Mouse (Mus musculus) Patski (cell line): ENCODE results near the gene Skida1. TPM values are rescaled to one million over a fixed set of nuclear protein-coding genes. Genes with fewer than 3 reads are reported as not detected.

Experiments used
- ATAC-seq: fragments of 100-300 bp; one replicate; pipeline ENCODE4 v1.8.0; 2021
- CTCF ChIA-PET: fragments of 350-600 bp; sonication (Branson Sonifier 250); formaldehyde crosslinking; loops from one replicate; lab custom pipeline; 2022; ENCODE audit warnings: inconsistent platforms; lab: Charles Lee
- POLR2A ChIA-PET: fragments of 350-600 bp; sonication (Branson Sonifier 250); formaldehyde crosslinking; loops from one replicate; lab custom pipeline; 2022; ENCODE audit warnings: antibody characterized with exemption, inconsistent platforms; lab: Charles Lee
- DNase-seq: peaks from one replicate; pipeline ENCODE4 v3.0.0-alpha.2; 2011; ENCODE audit warnings: low read depth, low spot score
- H3K27me3 ChIP-seq: fragments of 371-371 bp; one replicate; pipeline ENCODE4 v1.5.1; 2021
- CTCF ChIP-seq: fragments of 100-300 bp; IDR thresholded peaks from one replicate; pipeline ENCODE4 v1.5.1; 2021
- in situ Hi-C: fragments of 300-500 bp; cut with MboI; formaldehyde crosslinking; loops from 3 replicates; pipeline ENCODE4 v1.11.1; 2018; ENCODE audit warnings: low pct_unique_long_range_greater_than_20kb, mixed read lengths
- polyA plus RNA-seq: library from polyadenylated mRNA; unstranded; gene quantifications from one replicate; pipeline ENCODE4 v1.2.3, GENCODE M21; 2021

The Skida1 gene
- polyA plus RNA-seq, 1 experiment from 2014 or later: 4.4 TPM

DNA sequence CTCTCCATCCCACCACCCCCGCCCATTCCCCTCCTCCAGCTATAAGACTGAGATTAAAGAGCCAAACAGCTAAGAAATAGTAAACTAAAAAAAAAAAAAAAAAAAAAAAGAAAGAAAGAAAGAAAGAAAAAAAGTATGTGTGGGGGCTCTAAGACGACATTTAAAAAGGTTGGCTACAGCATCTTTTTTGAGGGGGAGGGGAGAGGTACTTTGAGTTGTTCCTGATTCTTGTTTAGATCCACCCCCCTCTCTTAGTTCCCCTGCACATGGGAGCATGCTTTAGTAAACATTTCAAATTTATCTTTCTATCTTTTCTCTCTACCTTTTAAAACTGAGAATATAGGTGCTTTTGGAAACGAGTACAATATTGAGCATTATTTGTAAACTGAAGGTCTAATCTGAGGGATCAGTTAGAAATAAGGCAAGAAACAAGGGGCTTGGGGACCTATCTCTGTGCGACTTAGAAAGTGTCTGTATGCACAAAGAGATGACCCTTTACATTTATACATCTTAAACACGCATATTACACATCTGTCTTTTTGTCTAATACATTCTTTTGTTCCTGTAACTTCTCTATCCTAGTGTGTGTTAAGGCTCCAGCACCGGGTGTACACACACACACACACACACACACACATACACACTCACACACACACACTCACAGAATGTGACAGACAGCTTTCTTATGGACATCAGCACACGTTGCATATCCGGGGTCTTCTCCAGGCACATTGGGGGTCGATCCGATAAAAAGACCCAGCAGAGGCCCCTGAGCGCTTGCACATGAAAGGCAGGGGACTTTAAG, 2.4 kb upstream of the Skida1 start:
- DNase-seq (no peak), ATAC-seq (no peak)
- ChIA-PET CTCF (interaction anchor here (0.6 to 2.9 kb wide), 4 partner anchors 9 to 74 kb away, joined by 3 to 13 read pairs (median 10); partner anchors contain the start of gene A930004D18Rik), POLR2A (interaction anchor here (0.6 to 3.2 kb wide), 8 partner anchors 9 to 628 kb away, joined by 3 to 24 read pairs (median 4); no protein-coding TSS in a partner anchor)
- H3K27me3 ChIP-seq: no peaks in the 10 kb centered on the region
- no peak for TF ChIP-seq CTCF
- in situ Hi-C loops: loop anchor here (10.0 kb wide), 2 partner anchors 624 to 714 kb away; partner anchors contain the start of genes Bmi1 and Commd3

DNA sequence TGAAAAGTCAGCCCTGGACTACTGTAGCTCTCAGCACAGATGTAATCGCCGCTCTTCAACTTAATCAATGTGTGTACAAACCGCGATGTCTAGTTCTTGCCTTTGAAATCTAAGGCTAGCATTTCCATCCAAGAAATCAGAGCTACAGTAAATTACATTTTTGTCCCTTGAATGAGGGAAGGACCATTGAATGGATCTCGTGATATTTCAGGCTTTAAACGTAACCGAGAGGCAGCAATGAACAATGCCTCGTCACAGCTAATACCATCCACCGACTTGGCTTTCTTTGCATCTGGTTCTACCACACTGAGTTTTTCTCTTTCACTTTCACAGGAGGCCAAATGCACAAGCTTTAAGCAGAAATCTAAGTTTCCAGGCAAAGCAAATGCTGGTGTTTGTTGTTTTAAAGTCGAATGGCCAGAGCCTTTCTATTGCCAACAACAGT, 1.7 kb upstream of the Skida1 start:
- no peaks in the 10 kb centered on the region for H3K27me3 ChIP-seq
- POLR2A ChIA-PET: interaction anchor here (0.6 to 3.2 kb wide), 5 partner anchors 8 to 628 kb away, joined by 3 to 24 read pairs (median 4); no protein-coding TSS in a partner anchor
- CTCF ChIA-PET: interaction anchor here (0.6 to 2.9 kb wide), 4 partner anchors 10 to 74 kb away, joined by 3 to 13 read pairs (median 10); partner anchors contain the start of gene A930004D18Rik
- in situ Hi-C loops: loop anchor here (10.0 kb wide), 2 partner anchors 624 to 714 kb away; partner anchors contain the start of genes Bmi1 and Commd3
- TF ChIP-seq CTCF: no peak
- DNase-seq (no peak), ATAC-seq (no peak)

DNA sequence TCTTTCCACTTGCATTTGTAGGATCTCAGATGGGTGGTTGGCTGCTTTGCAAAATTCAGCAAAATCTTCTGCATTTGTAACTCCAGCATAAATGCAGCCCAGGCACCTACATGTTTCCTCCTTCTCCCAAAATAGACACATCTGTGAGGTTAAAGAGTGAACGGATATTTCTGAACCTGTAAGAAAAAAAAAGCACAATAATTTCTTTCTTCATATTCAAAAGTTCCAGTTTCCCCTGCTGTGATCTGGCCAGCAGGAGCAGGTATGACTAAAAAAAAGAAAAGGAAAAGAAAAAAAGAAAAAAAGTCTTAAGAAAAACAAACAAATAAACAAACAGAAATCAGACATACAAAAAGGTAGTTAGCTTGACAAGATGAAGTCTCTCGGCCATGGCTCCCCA, 1.2 kb upstream of the Skida1 start:
- H3K27me3 ChIP-seq: no peaks in the 10 kb centered on the region
- in situ Hi-C loops: loop anchor here (10.0 kb wide), 2 partner anchors 625 to 715 kb away; partner anchors contain the start of genes Bmi1 and Commd3
- no peak for ATAC-seq
- DNase-seq: no peak
- no peak for TF ChIP-seq CTCF
- CTCF ChIA-PET: interaction anchor here (0.6 to 2.9 kb wide), 4 partner anchors 10 to 75 kb away, joined by 3 to 13 read pairs (median 10); partner anchors contain the start of gene A930004D18Rik
- POLR2A ChIA-PET: interaction anchor here (3.2 kb wide), 1 partner anchor 13 kb away, joined by 24 read pairs; no protein-coding TSS in a partner anchor

DNA sequence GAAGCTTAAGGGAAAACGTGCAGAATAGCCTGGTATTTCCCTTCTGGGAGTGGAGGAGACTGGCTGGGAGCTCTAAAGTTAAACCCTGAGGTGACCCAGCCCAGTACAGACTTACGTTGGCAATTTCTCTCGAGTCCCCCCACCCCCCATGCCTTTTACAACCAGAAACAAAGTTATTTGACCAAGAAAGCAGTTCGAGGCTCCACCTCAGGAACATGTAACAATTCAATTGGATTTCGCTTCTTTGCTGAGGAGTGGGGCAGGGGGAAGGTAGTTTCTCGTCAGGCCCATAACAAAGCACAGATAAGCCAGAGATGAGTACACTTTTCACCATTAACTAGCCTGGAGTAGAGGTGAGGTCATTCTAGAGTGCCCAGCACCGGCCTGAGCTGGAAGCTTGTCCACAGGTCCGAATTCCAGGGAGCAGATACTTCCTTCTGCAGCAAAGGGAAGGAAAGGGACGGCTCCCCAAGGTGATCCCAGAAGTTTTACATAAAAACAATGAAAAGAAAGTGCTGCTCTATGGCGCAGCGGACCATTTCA, 499 bp upstream of the Skida1 start:
- in situ Hi-C loops: no loop called here
- CTCF ChIA-PET: interaction anchor here (1.5 to 2.9 kb wide), 4 partner anchors 11 to 22 kb away, joined by 5 to 13 read pairs (median 8); partner anchors contain the start of gene A930004D18Rik
- DNase-seq (no peak), ATAC-seq (peak; percentile 14)
- H3K27me3 ChIP-seq: no peaks in the 10 kb centered on the region
- POLR2A ChIA-PET: interaction anchor here (0.7 to 3.2 kb wide), 4 partner anchors 10 to 718 kb away, joined by 3 to 24 read pairs (median 5); no protein-coding TSS in a partner anchor
- TF ChIP-seq CTCF: no peak

DNA sequence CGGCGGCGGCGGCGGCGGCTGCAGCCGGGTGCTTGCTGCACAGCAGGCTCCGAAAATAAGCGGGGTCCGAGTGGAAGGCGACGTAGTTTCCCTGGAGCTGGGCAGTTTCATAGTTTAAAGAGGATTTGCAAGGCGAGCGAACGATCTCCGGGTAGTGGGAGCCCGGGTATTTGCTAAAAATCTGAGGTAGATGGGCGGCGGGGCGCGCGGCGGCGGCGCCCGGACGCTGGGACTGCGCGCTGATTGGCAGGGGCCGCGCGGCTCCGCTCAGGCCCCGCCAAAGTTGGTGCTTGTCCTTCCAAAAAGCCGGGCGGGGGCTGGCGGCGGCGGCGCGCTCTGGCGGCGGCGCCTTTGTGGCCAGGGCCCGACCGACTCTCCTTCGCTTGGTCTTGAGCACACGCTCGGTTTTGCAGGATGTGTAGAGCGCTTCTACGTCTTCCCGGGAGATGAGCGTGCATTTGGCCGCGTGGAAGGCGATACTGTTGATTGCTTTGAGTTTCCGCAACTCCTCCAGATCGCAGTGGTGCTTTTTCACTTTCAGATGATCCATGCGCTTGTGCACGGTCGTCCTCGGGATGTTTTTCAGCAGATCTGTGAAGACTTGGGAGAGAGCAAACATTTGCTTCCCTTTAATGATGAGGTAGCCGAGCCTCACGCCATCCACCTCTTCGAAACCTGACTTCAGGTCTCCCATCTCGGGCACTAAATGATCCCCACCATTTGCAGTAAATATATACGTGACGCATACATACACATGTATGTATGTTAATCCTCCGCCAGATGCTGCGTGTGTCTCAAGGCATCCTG, 1.0 kb downstream of the Skida1 start:
- in situ Hi-C loops: no loop called here
- H3K27me3 ChIP-seq: no peaks in the 10 kb centered on the region
- ChIA-PET POLR2A (interaction anchor here (1.1 to 4.2 kb wide), 6 partner anchors 10 to 19 kb away, joined by 6 to 41 read pairs (median 23); no protein-coding TSS in a partner anchor), CTCF (interaction anchor here (1.3 to 3.0 kb wide), 9 partner anchors 11 to 718 kb away, joined by 3 to 18 read pairs (median 9); partner anchors contain the start of gene A930004D18Rik)
- TF ChIP-seq CTCF: no peak
- ATAC-seq: peak; percentile 77
- no peak for DNase-seq

DNA sequence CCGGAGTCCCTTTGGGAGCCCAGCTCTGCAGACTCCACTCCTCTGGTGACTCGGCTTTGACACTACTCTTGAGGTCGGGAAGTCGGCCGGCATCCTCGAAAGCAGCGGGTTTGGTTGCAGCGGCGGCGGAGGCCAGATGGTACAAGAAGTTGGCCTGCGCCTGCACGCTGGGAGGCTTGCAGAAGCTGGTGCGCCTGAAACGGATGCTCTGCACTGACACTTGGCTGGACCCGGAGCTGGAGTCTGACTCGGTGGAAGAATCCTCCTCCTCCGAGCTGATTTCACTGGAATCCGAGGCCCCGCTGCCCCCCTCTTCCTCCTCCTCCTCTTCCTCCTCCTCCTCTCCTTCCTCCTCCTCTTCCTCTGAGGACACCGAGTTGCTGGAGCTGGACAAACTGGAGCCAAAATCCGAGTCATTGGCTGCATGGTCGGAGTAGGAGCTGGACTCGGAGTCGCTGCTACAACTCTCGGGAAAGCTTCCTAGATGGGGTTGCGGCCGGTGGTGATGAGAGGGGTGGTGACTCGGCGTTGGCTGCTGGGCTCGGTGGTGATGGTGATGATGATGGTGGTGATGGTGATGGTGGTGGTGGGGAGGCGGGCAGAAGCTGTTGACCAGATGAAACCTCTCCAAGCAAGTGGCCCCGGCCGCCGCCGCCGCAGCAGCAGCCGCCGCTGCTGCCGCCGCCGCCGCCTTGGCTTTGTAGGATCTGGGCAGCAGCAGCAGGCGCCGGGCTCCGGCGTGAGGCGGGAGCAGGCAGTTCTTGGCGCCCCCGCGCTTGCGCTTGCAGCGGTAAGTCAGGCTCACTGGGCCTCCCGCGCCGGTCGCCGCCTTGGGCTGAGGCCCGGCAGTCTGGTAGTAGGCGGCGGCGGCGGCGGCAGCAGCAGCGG, 1.8 kb downstream of the Skida1 start:
- DNase-seq: no peak
- in situ Hi-C loops: no loop called here
- no peak for TF ChIP-seq CTCF
- peak; percentile 54 for ATAC-seq
- POLR2A ChIA-PET: interaction anchor here (0.7 to 4.2 kb wide), 6 partner anchors 11 to 719 kb away, joined by 3 to 41 read pairs (median 14); partner anchors contain the start of gene Commd3
- H3K27me3 ChIP-seq: no peaks in the 10 kb centered on the region
- CTCF ChIA-PET: interaction anchor here (1.2 to 3.0 kb wide), 6 partner anchors 10 to 718 kb away, joined by 3 to 18 read pairs (median 7); no protein-coding TSS in a partner anchor

DNA sequence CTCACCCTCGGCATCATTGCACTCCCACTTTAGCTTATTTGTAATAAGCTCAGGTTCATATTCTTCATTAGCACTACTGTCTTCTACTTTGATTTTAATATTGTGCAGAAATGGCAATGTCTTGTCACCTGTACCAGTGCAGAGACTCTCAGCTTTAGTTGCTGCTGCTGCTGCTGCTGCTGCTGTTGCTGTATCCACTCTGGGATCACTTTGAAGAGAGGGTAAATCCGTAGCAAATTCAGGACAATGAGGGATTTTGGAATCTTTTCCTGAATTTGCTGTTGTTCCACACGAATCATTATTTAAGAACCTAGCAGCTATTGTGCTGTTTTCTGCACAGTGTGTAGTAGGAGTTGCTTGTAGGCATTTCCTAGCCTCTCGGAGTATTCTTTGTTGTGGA, 2.7 kb downstream of the Skida1 start:
- ChIA-PET POLR2A (interaction anchor here (1.4 to 4.2 kb wide), 4 partner anchors 12 to 720 kb away, joined by 6 to 41 read pairs (median 26); no protein-coding TSS in a partner anchor), CTCF (interaction anchor here (1.0 to 3.0 kb wide), 8 partner anchors 10 to 719 kb away, joined by 3 to 18 read pairs (median 4); no protein-coding TSS in a partner anchor)
- in situ Hi-C loops: no loop called here
- TF ChIP-seq CTCF: no peak
- DNase-seq (no peak), ATAC-seq (no peak)
- H3K27me3 ChIP-seq: no peaks in the 10 kb centered on the region

DNA sequence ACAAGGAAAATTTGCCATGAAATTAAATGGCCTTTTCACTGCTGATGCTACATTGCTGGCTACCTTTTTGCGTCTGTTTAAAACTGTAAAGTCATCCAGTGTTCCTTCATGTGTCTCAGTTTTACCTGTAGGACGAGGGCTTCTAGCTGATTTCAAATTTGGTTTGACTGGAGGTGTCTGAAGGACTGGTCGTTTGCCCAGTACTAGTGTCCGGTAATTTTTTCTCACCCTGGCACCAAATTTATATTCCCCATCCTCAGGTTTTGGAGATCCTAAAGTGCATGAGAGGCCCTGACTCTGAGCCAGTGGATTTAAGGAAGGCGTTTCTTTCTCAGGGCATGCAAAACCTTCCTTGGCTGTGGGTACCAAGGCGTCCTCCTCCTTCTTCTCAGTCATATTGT, 3.1 kb downstream of the Skida1 start:
- DNase-seq: no peak
- CTCF ChIA-PET: interaction anchor here (1.0 to 3.0 kb wide), 7 partner anchors 9 to 720 kb away, joined by 3 to 18 read pairs (median 5); no protein-coding TSS in a partner anchor
- ATAC-seq: no peak
- no peaks in the 10 kb centered on the region for H3K27me3 ChIP-seq
- in situ Hi-C loops: no loop called here
- TF ChIP-seq CTCF: no peak
- POLR2A ChIA-PET: interaction anchor here (1.4 to 4.2 kb wide), 4 partner anchors 12 to 720 kb away, joined by 6 to 41 read pairs (median 26); no protein-coding TSS in a partner anchor
